Mouse (Mus musculus) cerebellum, postnatal 4 days (tissue): ENCODE measurements around the gene Mobp.
"Not testable (repeated sequence)": the region's sequence is repeated elsewhere in the genome, so short reads cannot be mapped to it uniquely, and the experiment has no call there.

ENCODE experiments used
- DNase-seq, 2 experiments: peaks; one replicate each; pipeline ENCODE4 v3.0.0; 2022; ENCODE audit warnings: low spot score in 2 of 2, mixed read lengths in 1 of 2

Mobp gene

DNA sequence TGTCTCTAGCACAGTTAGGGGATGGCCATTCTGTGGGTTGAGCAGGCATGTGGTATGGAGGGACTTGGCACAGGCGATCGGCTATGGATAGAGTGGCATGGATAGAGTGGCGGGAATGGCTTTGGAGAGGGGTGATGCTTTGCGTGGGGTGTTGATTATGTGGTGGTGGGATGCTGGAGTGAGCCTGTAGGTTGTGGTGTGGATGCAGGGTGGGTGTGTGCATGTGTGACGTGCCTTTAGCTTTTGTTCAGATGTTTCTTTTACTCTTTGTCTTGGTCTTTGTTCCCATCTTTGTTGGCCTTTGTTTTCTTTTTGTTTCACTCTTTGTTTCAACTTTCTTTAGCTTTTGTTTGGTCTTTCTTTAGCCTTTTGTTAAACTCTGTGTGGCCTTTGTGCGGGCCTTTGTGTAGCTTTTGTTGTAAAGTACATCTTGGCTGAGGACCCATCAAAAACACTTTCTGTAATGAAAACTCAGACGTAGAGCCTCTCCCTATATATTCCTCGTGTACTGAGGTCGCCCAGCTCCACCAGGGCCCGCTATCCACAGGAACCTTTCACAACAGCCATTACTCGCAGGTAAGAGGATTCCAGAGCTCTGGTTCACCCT is at the start of gene Mobp:
Mobp (plus strand) TSS at position 486 of the 607 bp plus-strand sequence.
- no peak for DNase-seq

DNA sequence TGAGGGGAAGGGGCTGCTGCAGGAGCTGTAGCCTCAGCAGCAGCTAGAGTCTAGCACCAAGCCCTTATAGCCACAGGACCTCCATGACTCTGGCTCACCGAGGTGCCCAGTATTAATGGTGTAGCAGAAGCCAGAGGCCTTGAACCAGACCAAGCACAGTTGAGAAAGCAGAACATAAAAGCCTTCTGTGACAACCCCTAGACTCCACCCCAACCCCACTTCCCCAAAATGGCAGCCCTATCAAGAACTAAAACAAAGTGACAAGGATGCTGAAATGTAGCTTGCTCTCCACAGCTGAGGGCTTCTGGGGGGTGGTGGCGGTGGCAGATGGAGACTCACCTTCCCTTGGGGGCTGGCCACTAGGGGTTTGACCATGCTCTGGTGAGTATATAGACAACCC is 48.3 kb upstream of the Mobp start:
- DNase-seq, result no peak

GRCm38 (mm10) chr9:120108953-120109352 is 40.6 kb upstream of the Mobp start:
- not testable (repeated sequence) for DNase-seq

DNA sequence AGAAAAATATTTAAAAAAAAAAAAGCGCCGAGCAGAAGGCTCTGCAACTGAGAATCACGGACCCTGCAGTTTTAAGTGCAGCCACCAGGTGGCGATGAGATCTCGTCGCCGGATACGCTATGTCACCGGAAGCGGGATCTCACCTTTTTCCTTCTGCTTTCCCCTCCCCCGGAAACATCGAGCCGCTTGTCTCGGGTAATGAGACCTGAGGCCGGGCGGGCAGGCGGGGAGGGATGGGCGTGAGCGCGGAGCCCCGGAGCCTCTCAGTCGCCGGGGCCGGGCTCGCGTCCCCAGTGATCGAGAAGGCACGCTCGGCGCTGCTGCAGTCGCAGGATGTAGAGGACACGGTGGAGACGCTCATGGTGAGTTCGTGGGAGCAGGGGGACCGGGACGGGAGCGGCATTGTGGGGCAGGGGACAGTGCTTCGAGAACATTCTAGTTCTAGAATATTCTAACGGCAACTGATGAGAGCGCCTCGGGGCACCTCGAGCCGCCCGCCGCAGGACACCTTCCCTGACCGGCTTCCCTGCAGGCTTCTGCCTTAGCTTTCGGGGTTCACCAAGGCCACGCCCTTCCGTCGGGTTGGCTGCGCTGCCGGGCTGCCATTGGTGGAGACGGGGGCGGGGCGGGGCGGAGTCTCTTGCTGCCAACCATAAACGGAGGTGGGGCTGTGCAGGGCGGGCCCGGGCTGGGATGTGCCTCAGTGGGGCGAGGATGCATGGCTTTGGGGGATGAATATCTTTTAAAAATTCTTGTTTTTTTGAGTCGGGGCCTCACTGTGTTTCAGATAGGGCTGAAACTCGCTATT is 39.1 kb upstream of the Mobp start, which contains the start of gene Slc25a38:
Slc25a38 (plus strand) TSS at position 164 of the 808 bp plus-strand sequence.
- DNase-seq, result peak; percentile 95

DNA sequence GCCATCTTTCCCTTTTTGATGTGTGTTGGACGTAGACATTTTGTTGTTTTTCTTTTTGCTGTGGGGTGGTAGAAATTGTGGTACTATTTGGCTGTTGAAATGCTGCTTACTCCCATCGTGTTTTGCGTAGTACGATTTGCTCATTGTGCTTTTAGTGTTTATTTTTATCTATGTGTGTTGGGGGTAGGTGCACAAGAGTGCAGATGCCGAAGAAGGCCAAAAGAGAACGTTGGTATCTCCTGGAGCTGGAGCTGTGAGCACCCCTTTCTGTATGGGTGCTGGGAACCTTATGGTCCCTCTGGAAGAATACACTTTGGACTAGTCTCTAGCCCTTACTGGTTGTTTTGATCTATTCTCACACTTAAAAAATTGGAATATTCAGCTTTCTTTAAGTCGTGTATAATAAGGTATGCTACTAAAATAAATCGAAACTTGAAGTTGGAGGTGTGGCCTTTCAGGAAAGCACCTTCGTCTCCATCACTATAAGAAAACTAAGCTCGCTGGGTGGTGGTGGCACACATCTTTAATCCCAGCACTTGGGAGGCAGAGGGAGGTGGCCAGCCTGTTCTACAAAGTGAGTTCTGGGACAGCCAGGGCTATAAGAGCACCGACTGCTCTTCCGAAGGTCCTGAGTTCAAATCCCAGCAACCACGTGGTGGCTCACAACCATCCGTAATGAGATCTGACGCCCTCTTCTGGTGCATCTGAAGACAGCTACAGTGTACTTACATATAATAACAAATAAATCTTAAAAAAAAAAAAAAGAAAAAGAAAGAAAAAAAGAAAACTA is 38.2 kb upstream of the Mobp start:
- DNase-seq, result no peak

DNA sequence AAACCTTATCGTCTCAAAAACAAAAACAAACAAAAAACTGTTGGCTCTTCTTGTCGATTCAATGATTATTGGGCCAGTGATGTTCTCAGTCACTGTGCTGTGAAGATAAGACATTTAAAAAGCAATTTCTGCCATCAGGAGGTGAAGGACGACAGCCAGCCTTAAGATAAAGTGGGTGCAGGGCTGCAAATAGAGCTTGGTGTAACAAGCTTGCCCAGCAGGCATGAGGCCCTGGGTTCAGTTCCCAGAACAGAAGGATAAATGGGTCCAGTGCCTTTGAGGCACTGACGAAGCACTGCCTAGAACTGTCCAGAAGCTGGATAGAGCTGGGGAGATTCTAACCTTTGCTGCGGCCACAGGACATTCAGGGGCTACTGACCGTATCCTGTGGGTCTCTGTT is 37.0 kb upstream of the Mobp start:
- DNase-seq, result no peak

GRCm38 (mm10) chr9:120113456-120113855 is 36.1 kb upstream of the Mobp start:
- no peak for DNase-seq

GRCm38 (mm10) chr9:120114051-120114788 is 35.3 kb upstream of the Mobp start:
- DNase-seq, result no peak

GRCm38 (mm10) chr9:120114789-120115151 is 34.7 kb upstream of the Mobp start:
- DNase-seq, result no peak

- no peak for DNase-seq
These were observed 33.9 kb upstream of the Mobp start for GRCm38 (mm10) chr9:120115580-120115979.

GRCm38 (mm10) chr9:120116184-120116624 is 33.3 kb upstream of the Mobp start:
- no peak for DNase-seq

DNA sequence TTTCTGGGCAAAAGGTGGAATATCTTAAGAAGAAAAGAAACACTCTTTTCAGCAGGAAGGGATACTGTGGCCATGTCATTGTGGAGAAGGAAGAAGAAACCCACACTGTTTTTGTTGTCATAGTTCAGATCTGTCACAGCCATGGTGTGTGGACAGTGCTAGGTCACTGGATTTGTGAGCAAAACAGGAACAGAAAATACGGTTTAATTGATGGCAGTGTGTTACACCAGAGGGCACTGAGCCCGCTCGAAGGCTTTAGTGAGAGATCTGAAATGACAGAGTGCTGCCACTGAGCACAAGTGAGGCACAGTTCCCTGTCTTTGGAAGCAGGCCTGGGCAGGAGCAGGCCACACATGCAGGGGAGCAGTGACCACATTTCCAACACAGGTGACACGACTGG is 31.3 kb upstream of the Mobp start:
- no peak for DNase-seq

GRCm38 (mm10) chr9:120120503-120120902 is 29.0 kb upstream of the Mobp start:
- no peak for DNase-seq

DNA sequence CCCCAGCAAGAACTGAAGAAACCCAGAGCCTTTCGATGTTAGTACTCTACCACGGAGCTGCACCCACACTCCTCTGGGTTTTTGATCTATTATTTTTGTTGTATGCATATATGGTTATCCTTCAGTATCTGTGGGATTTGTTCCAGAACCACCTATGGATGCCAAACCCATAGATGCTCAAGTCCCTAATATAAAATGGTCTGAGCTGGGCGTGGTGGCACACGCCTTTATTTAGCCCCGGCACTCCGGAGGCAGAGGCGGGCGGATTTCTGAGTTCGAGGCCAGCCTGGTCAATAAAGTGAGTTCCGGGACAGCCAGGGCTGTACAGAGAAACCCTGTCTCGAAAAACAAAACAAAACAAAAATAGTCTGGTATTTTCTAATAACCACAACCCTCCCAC is 22.6 kb upstream of the Mobp start:
- DNase-seq, result no peak

DNA sequence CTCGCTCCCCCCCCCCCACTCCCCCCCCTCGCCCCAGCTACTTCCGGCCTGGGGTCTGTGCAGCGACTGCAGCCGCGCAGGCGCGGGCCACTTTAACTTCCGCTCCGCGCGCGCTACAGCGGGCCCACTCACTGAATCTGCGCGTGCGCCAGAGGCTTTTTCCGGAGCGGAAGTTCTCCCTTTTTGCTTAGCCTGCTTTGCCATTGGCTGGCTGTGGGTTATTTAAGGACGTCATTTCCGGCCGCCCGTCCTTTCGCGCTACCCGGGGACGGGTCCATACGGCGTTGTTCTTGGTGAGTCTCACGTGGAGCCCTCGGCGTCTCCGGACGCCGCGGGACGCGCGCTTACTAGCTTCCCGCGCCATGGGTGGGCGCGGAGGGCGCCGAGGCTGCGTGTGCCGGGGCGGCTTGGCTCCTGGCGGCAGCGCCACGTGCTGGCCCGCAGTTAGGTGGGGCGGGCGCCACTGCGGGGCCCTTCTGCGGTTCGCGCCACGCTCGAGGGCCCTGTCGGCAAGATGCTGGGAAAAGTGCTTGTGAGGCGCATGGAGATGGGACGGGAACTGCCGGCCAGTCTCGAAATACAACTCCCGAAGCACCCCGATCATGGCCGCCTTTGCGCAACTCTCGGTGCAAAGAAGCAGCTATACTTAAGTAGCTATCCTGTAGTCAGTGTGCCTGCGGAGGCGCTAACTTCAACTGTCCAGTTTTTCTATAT is 21.8 kb upstream of the Mobp start, which contains the start of gene Rpsa:
Rpsa (plus strand) TSS at position 152 of the 714 bp plus-strand sequence.
- DNase-seq, result peak; percentile 93 to 95

- DNase-seq, result no peak
These were observed 20.2 kb upstream of the Mobp start for GRCm38 (mm10) chr9:120129276-120129675.

DNA sequence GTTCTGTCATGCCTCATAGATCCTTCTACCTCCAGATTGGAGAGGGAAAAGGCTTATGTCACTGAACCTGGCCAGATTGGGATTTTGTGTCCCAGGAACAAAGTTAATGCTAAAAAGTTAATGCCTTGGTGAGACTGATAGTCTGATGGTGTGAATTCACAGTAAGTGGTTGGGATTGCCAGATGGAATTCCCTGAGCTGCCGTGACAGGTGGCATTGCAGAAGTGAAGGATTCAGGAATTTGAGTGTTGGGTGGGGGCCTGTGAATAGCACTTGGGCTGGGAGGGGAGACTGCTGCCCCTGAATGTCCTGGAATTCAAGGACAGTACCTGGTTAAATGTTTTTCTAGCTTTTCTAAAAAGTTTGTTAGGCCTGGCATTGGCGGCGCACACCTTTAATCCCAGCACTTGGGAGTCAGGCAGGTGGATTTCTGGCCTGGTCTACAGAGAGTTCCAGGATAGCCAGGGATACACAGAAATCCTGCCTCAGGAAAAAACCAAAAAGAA is 17.7 kb upstream of the Mobp start:
- no peak for DNase-seq

GRCm38 (mm10) chr9:120132980-120133754 is 16.3 kb upstream of the Mobp start:
- DNase-seq, result no peak

- DNase-seq, result no peak
These were observed 15.6 kb upstream of the Mobp start for GRCm38 (mm10) chr9:120133755-120134475.
